Mouse (Mus musculus): ENCODE measurements around the gene Arhgap33. TPM values are rescaled to one million over a fixed set of nuclear protein-coding genes. Genes with fewer than 3 reads are reported as not detected.
"Not testable (repeated sequence)": the region's sequence is repeated elsewhere in the genome, so short reads cannot be mapped to it uniquely, and the experiment has no call there.

The Arhgap33 gene
- polyA plus RNA-seq, 1 experiment from 2014 or later, result 5.6 TPM

GRCm38 (mm10) chr7:30520396-30520795, 14.5 kb downstream of the Arhgap33 start:
- no peaks in the 10 kb centered on the region for H3K4me1 ChIP-seq (ENCODE audit: control insufficient read depth, insufficient read depth, low read length)
- peaks cover 4% of the 10 kb centered on the region; the same call in 1 of the 2 replicates for H3K36me3 ChIP-seq (ENCODE audit: control insufficient read depth, insufficient read depth, low read length)
- H3K27ac ChIP-seq (ENCODE audit: low read length), result no peak overlapping the region
- H3K27me3 ChIP-seq (replicated peaks; ENCODE audit: control insufficient read depth, insufficient read depth, low read length), result no peaks in the 10 kb centered on the region
- no peak overlapping the region for H3K4me2 ChIP-seq (ENCODE audit: low read depth, low read length)
- no peaks in the 10 kb centered on the region for H3K9me3 ChIP-seq (ENCODE audit: control insufficient read depth, low read length)
- H3K4me3 ChIP-seq (ENCODE audit: low read length), result no peak overlapping the region
- no peak for ATAC-seq
- 87% methylated on average over 4 of the region's 4 CpGs for WGBS
- no peak overlapping the region for H3K9ac ChIP-seq (ENCODE audit: low read depth, low read length)

DNA sequence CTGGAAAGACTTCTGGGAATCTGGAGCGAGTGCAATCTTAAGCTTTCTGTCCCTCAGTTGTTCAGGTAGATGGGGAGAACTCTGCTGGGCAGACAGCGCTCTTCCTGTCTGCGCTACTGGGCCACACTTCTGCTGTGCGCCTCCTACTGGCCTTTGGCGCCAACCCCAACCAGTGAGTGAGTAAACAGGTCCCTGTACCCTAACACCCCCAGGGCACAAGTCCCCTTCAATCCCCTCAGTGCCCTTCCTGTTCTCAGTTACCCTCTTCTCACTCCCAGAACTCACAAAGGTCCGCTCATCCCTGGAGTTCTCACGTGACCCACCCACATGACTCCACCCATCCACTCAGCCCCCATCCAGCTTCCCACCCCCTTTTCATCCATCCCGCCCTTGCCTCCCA, 16.5 kb downstream of the Arhgap33 start:
- Histone ChIP-seq H3K4me1 (ENCODE audit: control insufficient read depth, insufficient read depth, low read length) (no peaks in the 10 kb centered on the region), H3K27me3 (replicated peaks; ENCODE audit: control insufficient read depth, insufficient read depth, low read length) (no peaks in the 10 kb centered on the region), H3K4me2 (ENCODE audit: low read depth, low read length) (no peak overlapping the region), H3K9me3 (ENCODE audit: control insufficient read depth, low read length) (no peaks in the 10 kb centered on the region), H3K27ac (ENCODE audit: low read length) (no peak overlapping the region), H3K36me3 (ENCODE audit: control insufficient read depth, insufficient read depth, low read length) (no peaks in the 10 kb centered on the region), H3K4me3 (ENCODE audit: low read length) (no peak overlapping the region), H3K9ac (ENCODE audit: low read depth, low read length) (no peak overlapping the region)
- 46% methylated on average over 8 of the region's 8 CpGs for WGBS
- ATAC-seq, result no peak

DNA sequence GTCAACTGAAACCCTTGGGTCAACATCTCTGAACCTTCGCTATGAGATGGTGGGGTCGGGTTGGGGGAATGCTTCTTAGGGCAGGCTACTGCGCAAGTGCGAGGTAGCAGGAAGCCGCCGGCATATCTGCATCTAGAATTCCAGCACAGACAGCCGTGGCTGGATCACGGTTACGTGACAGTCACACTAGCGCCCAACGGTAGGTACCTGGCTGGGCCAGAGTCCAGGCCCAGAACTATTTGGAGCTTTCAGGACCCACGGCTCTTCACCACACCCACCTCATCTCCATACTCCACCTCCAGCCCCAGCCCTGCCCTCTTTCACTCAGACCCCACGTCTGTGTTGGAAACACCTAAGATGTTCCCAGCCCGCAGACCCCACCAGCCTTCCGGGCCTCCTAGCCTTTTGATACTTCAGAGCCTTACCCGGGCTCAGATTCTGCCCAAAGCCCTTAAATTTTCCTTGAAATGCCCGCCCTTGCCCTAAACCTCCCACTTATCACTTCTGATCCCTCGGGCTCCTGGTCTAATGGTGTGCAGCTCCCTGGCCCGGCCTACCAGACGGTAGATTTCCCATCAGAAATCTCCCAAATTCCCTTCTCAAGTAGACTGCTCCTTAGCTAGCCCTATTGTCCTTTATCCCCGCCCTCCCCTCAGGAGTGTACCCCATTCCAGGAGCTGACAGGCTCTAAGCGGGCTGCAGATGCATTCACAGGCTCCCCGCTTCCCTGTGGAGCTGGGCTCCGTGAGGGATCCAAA, 19.7 kb downstream of the Arhgap33 start:
- Histone ChIP-seq H3K27me3 (replicated peaks; ENCODE audit: control insufficient read depth, insufficient read depth, low read length) (no peaks in the 10 kb centered on the region), H3K36me3 (ENCODE audit: control insufficient read depth, insufficient read depth, low read length) (no peaks in the 10 kb centered on the region), H3K27ac (ENCODE audit: low read length) (no peak overlapping the region), H3K9ac (ENCODE audit: low read depth, low read length) (no peak overlapping the region), H3K4me2 (ENCODE audit: low read depth, low read length) (no peak overlapping the region), H3K9me3 (ENCODE audit: control insufficient read depth, low read length) (no peaks in the 10 kb centered on the region), H3K4me1 (ENCODE audit: control insufficient read depth, insufficient read depth, low read length) (no peaks in the 10 kb centered on the region), H3K4me3 (ENCODE audit: low read length) (no peak overlapping the region)
- ATAC-seq, result no peak
- WGBS, result 54% methylated on average over 24 of the region's 24 CpGs

- H3K9me3 ChIP-seq (ENCODE audit: control insufficient read depth, low read length), result no peaks in the 10 kb centered on the region
- 74% methylated on average over 4 of the region's 4 CpGs for WGBS
- H3K4me1 ChIP-seq (ENCODE audit: control insufficient read depth, insufficient read depth, low read length), result no peaks in the 10 kb centered on the region
- no peaks in the 10 kb centered on the region for H3K27me3 ChIP-seq (replicated peaks; ENCODE audit: control insufficient read depth, insufficient read depth, low read length)
- no peaks in the 10 kb centered on the region for H3K36me3 ChIP-seq (ENCODE audit: control insufficient read depth, insufficient read depth, low read length)
- no peak overlapping the region for H3K4me2 ChIP-seq (ENCODE audit: low read depth, low read length)
- H3K9ac ChIP-seq (ENCODE audit: low read depth, low read length), result no peak overlapping the region
- no peak overlapping the region for H3K4me3 ChIP-seq (ENCODE audit: low read length)
- ATAC-seq, result no peak
- H3K27ac ChIP-seq (ENCODE audit: low read length), result no peak overlapping the region
Measured at GRCm38 (mm10) chr7:30508061-30508460, 26.8 kb downstream of the Arhgap33 start.

GRCm38 (mm10) chr7:30501159-30501558, 33.7 kb downstream of the Arhgap33 start:
- H3K4me2 ChIP-seq (ENCODE audit: low read depth, low read length); H3K36me3 ChIP-seq (ENCODE audit: control insufficient read depth, insufficient read depth, low read length); H3K4me3 ChIP-seq (ENCODE audit: low read length); H3K27me3 ChIP-seq (replicated peaks; ENCODE audit: control insufficient read depth, insufficient read depth, low read length); H3K9ac ChIP-seq (ENCODE audit: low read depth, low read length); H3K27ac ChIP-seq (ENCODE audit: low read length); ATAC-seq; H3K4me1 ChIP-seq (ENCODE audit: control insufficient read depth, insufficient read depth, low read length); H3K9me3 ChIP-seq (ENCODE audit: control insufficient read depth, low read length): not testable (repeated sequence)
- WGBS, result 77% methylated on average over 5 of the region's 5 CpGs

DNA sequence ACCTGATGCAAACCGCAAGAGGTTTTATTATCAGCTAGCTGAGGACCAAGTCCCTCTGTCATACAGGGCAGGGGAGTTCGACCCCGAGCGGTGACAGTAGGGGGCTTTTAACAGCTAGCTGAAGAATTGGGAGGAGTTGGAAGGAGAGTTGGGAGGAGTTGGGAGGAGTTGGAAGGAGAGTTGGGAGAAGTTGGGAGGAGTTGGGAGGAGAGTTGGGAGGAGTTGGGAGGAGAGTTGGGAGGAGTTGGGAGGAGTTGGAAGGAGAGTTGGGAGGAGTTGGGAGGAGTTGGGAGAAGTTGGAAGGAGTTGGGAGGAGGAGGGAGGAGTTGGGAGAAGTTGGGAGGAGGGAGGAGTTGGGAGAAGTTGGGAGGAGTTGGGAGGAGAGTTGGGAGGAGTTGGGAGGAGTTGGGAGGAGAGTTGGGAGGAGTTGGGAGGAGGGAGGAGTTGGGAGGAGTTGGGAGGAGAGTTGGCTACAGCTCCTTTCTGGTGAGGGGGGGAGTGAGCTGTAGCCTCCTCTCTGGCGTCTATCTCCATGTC, 39.3 kb downstream of the Arhgap33 start:
- not testable (repeated sequence) for H3K36me3 ChIP-seq (ENCODE audit: control insufficient read depth, insufficient read depth, low read length); H3K9me3 ChIP-seq (ENCODE audit: control insufficient read depth, low read length); H3K4me1 ChIP-seq (ENCODE audit: control insufficient read depth, insufficient read depth, low read length); H3K4me3 ChIP-seq (ENCODE audit: low read length); H3K27ac ChIP-seq (ENCODE audit: low read length); H3K4me2 ChIP-seq (ENCODE audit: low read depth, low read length); H3K27me3 ChIP-seq (replicated peaks; ENCODE audit: control insufficient read depth, insufficient read depth, low read length); ATAC-seq; H3K9ac ChIP-seq (ENCODE audit: low read depth, low read length)
- WGBS, result 68% methylated on average over 4 of the region's 5 CpGs

DNA sequence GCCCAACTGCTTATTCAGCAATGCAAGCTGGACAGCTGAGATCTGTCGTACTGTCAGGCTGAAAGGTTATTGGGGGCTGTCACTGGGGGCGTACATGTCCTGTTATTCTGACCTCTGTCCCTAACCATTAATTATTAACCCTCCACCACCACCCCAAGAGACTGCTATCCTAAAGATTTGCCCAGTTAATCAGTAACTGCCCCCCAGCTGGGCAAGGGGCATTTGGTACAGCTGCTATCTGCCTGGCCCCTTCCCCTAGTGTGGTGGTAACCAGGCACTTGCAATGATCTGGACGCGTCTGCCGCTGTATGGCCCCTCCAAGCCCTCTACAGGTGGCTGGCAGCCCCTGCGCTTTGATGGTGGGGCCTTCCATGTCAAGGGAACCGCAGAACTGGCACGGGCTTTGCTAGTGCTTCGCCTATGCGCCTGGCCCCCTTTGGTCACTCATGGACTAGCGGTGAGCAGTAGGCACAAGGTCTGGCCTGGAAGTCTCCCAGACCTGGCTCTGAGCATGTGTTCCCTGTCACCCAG, 41.4 kb downstream of the Arhgap33 start, which contains the start of gene Prodh2:
Gene Prodh2 (plus strand): TSS at position 222 of the 531 bp plus-strand sequence.
- H3K4me3 ChIP-seq (ENCODE audit: low read length), result peak within 1 kb of the TSS; percentile 28
- H3K4me2 ChIP-seq (ENCODE audit: low read depth, low read length), result peak within 1 kb of the TSS; percentile 27
- H3K9ac ChIP-seq (ENCODE audit: low read depth, low read length), result peak within 1 kb of the TSS; percentile 30; the same call in 1 of the 2 replicates
- no peaks in the 10 kb centered on the region for H3K9me3 ChIP-seq (ENCODE audit: control insufficient read depth, low read length)
- peaks cover 3% of the 10 kb centered on the region; the same call in 1 of the 2 replicates for H3K4me1 ChIP-seq (ENCODE audit: control insufficient read depth, insufficient read depth, low read length)
- 35% methylated on average over 11 of the region's 11 CpGs for WGBS
- H3K27me3 ChIP-seq (replicated peaks; ENCODE audit: control insufficient read depth, insufficient read depth, low read length), result no peaks in the 10 kb centered on the region
- no peak within 1 kb of the TSS for H3K27ac ChIP-seq (ENCODE audit: low read length)
- no peaks in the 10 kb centered on the region for H3K36me3 ChIP-seq (ENCODE audit: control insufficient read depth, insufficient read depth, low read length)
- peak; percentile 85 for ATAC-seq

DNA sequence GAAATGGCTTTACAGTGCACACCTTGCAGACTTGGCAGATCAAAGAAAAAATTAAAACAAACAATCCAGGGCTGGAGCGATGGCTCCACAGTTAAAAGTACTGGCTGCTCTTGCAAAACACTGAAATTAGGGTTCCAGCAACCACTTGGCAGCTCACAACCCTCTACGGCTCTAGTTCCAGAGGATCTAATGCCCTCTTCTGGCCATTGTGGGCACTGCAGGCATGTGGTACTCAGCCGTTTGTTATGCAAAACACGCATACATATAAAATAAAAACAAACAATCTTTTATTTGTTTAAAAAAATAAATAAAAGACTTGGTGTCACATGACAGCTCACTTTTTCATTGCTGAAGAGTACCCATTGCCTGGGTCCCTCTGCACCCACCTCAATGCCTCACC, 42.1 kb downstream of the Arhgap33 start:
- Histone ChIP-seq H3K9ac (ENCODE audit: low read depth, low read length) (no peak overlapping the region), H3K27ac (ENCODE audit: low read length) (no peak overlapping the region), H3K9me3 (ENCODE audit: control insufficient read depth, low read length) (no peaks in the 10 kb centered on the region), H3K27me3 (replicated peaks; ENCODE audit: control insufficient read depth, insufficient read depth, low read length) (no peaks in the 10 kb centered on the region), H3K4me1 (ENCODE audit: control insufficient read depth, insufficient read depth, low read length) (peaks cover 3% of the 10 kb centered on the region; the same call in 1 of the 2 replicates), H3K36me3 (ENCODE audit: control insufficient read depth, insufficient read depth, low read length) (no peaks in the 10 kb centered on the region), H3K4me2 (ENCODE audit: low read depth, low read length) (peak overlapping the region; percentile 27; the same call in 1 of the 2 replicates), H3K4me3 (ENCODE audit: low read length) (no peak overlapping the region)
- 23% methylated on average over 4 of the region's 4 CpGs for WGBS
- ATAC-seq, result 0 out of 2 replicates have a peak, but pooled peaks have one; percentile 30

GRCm38 (mm10) chr7:30490957-30491307, 43.9 kb downstream of the Arhgap33 start:
- 15% methylated on average over 6 of the region's 6 CpGs for WGBS
- H3K27ac ChIP-seq (ENCODE audit: low read length), result no peak overlapping the region
- no peaks in the 10 kb centered on the region for H3K27me3 ChIP-seq (replicated peaks; ENCODE audit: control insufficient read depth, insufficient read depth, low read length)
- H3K4me3 ChIP-seq (ENCODE audit: low read length), result no peak overlapping the region
- no peak for ATAC-seq
- no peak overlapping the region for H3K4me2 ChIP-seq (ENCODE audit: low read depth, low read length)
- no peaks in the 10 kb centered on the region for H3K9me3 ChIP-seq (ENCODE audit: control insufficient read depth, low read length)
- no peaks in the 10 kb centered on the region for H3K36me3 ChIP-seq (ENCODE audit: control insufficient read depth, insufficient read depth, low read length)
- no peak overlapping the region for H3K9ac ChIP-seq (ENCODE audit: low read depth, low read length)
- peaks cover 3% of the 10 kb centered on the region; the same call in 1 of the 2 replicates for H3K4me1 ChIP-seq (ENCODE audit: control insufficient read depth, insufficient read depth, low read length)
